Mouse (Mus musculus) erythroblast, embryonic 14.5 days (primary cell): ENCODE measurements around the gene Rd3l. TPM values are rescaled to one million over a fixed set of nuclear protein-coding genes. Genes with fewer than 3 reads are reported as not detected.

Experiments
- H3K27me3 ChIP-seq: 2 replicates; pipeline ENCODE4 v1.6.1; 2012; ENCODE audit warnings: inconsistent platforms; ENCODE audit not compliant: control insufficient read depth
- H3K36me3 ChIP-seq: 2 replicates; pipeline ENCODE4 v1.6.1; 2012; ENCODE audit warnings: mild to moderate bottlenecking, inconsistent platforms; ENCODE audit not compliant: control insufficient read depth
- H3K4me1 ChIP-seq: 2 replicates; pipeline ENCODE4 v1.6.1; 2012; ENCODE audit warnings: inconsistent platforms; ENCODE audit not compliant: control insufficient read depth
- H3K4me3 ChIP-seq: replicated peaks from 2 replicates; pipeline ENCODE3; 2012; ENCODE audit warnings: moderate library complexity, mild to moderate bottlenecking, inconsistent platforms
- H3K9me3 ChIP-seq: 2 replicates; pipeline ENCODE4 v1.6.1; 2012; ENCODE audit warnings: low read length, inconsistent platforms, mixed read lengths; ENCODE audit not compliant: control insufficient read depth
- GATA1 ChIP-seq: IDR thresholded peaks from 2 replicates; pipeline ENCODE4 v1.6.1; 2012; ENCODE audit warnings: low read length, inconsistent platforms, mixed read lengths
- TAL1 ChIP-seq: IDR thresholded peaks from 3 replicates; pipeline ENCODE4 v1.6.1; 2012; ENCODE audit warnings: low read length, inconsistent platforms, mixed read lengths
- polyA plus RNA-seq: library from polyadenylated mRNA; stranded (reverse); fragments of >175 nt; gene quantifications from 2 replicates; pipeline ENCODE4 v1.2.3, GENCODE M21; 2012

Gene Rd3l
- polyA plus RNA-seq, 1 experiment, result not detected

- no peaks in the 10 kb centered on the region for H3K4me1 ChIP-seq
- TF ChIP-seq GATA1 (no peak), TAL1 (no peak)
- H3K4me3 ChIP-seq, result no peak overlapping the region
- H3K27me3 ChIP-seq, result no peaks in the 10 kb centered on the region
- no peaks in the 10 kb centered on the region for H3K9me3 ChIP-seq
- H3K36me3 ChIP-seq, result no peaks in the 10 kb centered on the region
Observed at GRCm38 (mm10) chr12:112001223-112001622, 20.1 kb upstream of the Rd3l start.

- Histone ChIP-seq H3K27me3 (no peaks in the 10 kb centered on the region), H3K4me3 (no peak overlapping the region), H3K9me3 (peaks cover 4% of the 10 kb centered on the region; the same call in 1 of the 2 replicates), H3K4me1 (no peaks in the 10 kb centered on the region), H3K36me3 (no peaks in the 10 kb centered on the region)
- TF ChIP-seq TAL1 (no peak), GATA1 (no peak)
Observed at GRCm38 (mm10) chr12:111999735-112000134, 18.6 kb upstream of the Rd3l start.

- Histone ChIP-seq H3K4me1 (no peaks in the 10 kb centered on the region), H3K27me3 (no peaks in the 10 kb centered on the region), H3K9me3 (peaks cover 4% of the 10 kb centered on the region; the same call in 1 of the 2 replicates), H3K4me3 (no peak overlapping the region), H3K36me3 (no peaks in the 10 kb centered on the region)
- TF ChIP-seq GATA1, result no peak
- no peak for TF ChIP-seq TAL1
Observed at GRCm38 (mm10) chr12:111995161-111995560, 14.0 kb upstream of the Rd3l start.

GRCm38 (mm10) chr12:111992626-111993025, 11.5 kb upstream of the Rd3l start:
- Histone ChIP-seq H3K9me3 (peaks cover 4% of the 10 kb centered on the region; the same call in 1 of the 2 replicates), H3K36me3 (no peaks in the 10 kb centered on the region), H3K4me3 (no peak overlapping the region), H3K27me3 (no peaks in the 10 kb centered on the region), H3K4me1 (no peaks in the 10 kb centered on the region)
- TF ChIP-seq TAL1 (no peak), GATA1 (no peak)

GRCm38 (mm10) chr12:111986756-111987155, 5.6 kb upstream of the Rd3l start:
- no peaks in the 10 kb centered on the region for H3K9me3 ChIP-seq
- TF ChIP-seq GATA1 (no peak), TAL1 (no peak)
- H3K27me3 ChIP-seq, result no peaks in the 10 kb centered on the region; the same call in 1 of the 2 replicates
- H3K4me1 ChIP-seq, result no peaks in the 10 kb centered on the region
- no peaks in the 10 kb centered on the region for H3K36me3 ChIP-seq
- H3K4me3 ChIP-seq, result no peak overlapping the region

GRCm38 (mm10) chr12:111983165-111983564, 2.0 kb upstream of the Rd3l start:
- Histone ChIP-seq H3K4me1 (no peaks in the 10 kb centered on the region), H3K36me3 (no peaks in the 10 kb centered on the region), H3K27me3 (peaks cover 5% of the 10 kb centered on the region; the same call in 1 of the 2 replicates), H3K9me3 (no peaks in the 10 kb centered on the region), H3K4me3 (no peak overlapping the region)
- TF ChIP-seq GATA1 (no peak), TAL1 (no peak)

- no peaks in the 10 kb centered on the region for H3K9me3 ChIP-seq
- no peaks in the 10 kb centered on the region for H3K36me3 ChIP-seq
- TF ChIP-seq TAL1, result no peak
- TF ChIP-seq GATA1, result no peak
- H3K4me1 ChIP-seq, result no peaks in the 10 kb centered on the region
- no peak overlapping the region for H3K4me3 ChIP-seq
- peaks cover 5% of the 10 kb centered on the region; the same call in 1 of the 2 replicates for H3K27me3 ChIP-seq
Observed at GRCm38 (mm10) chr12:111981831-111982230, 714 bp upstream of the Rd3l start.

GRCm38 (mm10) chr12:111978274-111978673, 2.8 kb downstream of the Rd3l start:
- H3K27me3 ChIP-seq, result peaks cover 7% of the 10 kb centered on the region
- no peak overlapping the region for H3K4me3 ChIP-seq
- no peaks in the 10 kb centered on the region for H3K4me1 ChIP-seq
- TF ChIP-seq TAL1, result no peak
- TF ChIP-seq GATA1, result no peak
- no peaks in the 10 kb centered on the region for H3K9me3 ChIP-seq
- H3K36me3 ChIP-seq, result no peaks in the 10 kb centered on the region

GRCm38 (mm10) chr12:111977138-111977537, 4.0 kb downstream of the Rd3l start:
- TF ChIP-seq TAL1, result no peak
- TF ChIP-seq GATA1, result no peak
- Histone ChIP-seq H3K4me1 (no peaks in the 10 kb centered on the region), H3K36me3 (no peaks in the 10 kb centered on the region), H3K9me3 (no peaks in the 10 kb centered on the region), H3K27me3 (peaks cover 7% of the 10 kb centered on the region), H3K4me3 (no peak overlapping the region)

GRCm38 (mm10) chr12:111974578-111974977, 6.5 kb downstream of the Rd3l start:
- Histone ChIP-seq H3K4me1 (no peaks in the 10 kb centered on the region), H3K4me3 (no peak overlapping the region), H3K36me3 (no peaks in the 10 kb centered on the region), H3K9me3 (no peaks in the 10 kb centered on the region), H3K27me3 (peaks cover 7% of the 10 kb centered on the region)
- no peak for TF ChIP-seq GATA1
- TF ChIP-seq TAL1, result no peak
